Mouse (Mus musculus) lung, postnatal 0 days (tissue): ENCODE data around the gene Dnajc7. TPM values are rescaled to one million over a fixed set of nuclear protein-coding genes. Genes with fewer than 3 reads are reported as not detected.
"Not testable (repeated sequence)": the region's sequence is repeated elsewhere in the genome, so short reads cannot be mapped to it uniquely, and the experiment has no call there.

Experiments
- ATAC-seq: fragments of 200-750 bp; cut with Nextera tagmentation; 2 replicates; pipeline ENCODE4 v1.8.0; 2017; ENCODE audit warnings: moderate library complexity
- DNase-seq: peaks from one replicate; pipeline ENCODE4 v3.0.0-alpha.2; 2016; ENCODE audit warnings: low spot score
- H3K27ac ChIP-seq: fragments of 300-500 bp; sonication (generic); 2 replicates; pipeline ENCODE4 v1.5.1; 2014; ENCODE audit warnings: antibody characterized with exemption, mild to moderate bottlenecking, low read length, mixed read lengths
- H3K27me3 ChIP-seq: fragments of 300-500 bp; sonication (generic); replicated peaks from 2 replicates; pipeline ENCODE4 v1.6.1; 2014; ENCODE audit warnings: low read length, mixed read lengths; ENCODE audit not compliant: insufficient read depth
- H3K36me3 ChIP-seq: fragments of 300-500 bp; sonication (generic); 2 replicates; pipeline ENCODE4 v1.6.1; 2014; ENCODE audit warnings: low read length, mixed read lengths; ENCODE audit not compliant: insufficient read depth
- H3K4me1 ChIP-seq: fragments of 300-500 bp; sonication (generic); 2 replicates; pipeline ENCODE4 v1.6.1; 2014; ENCODE audit warnings: antibody characterized with exemption, low read depth, low read length, mixed read lengths; ENCODE audit not compliant: insufficient read depth
- H3K4me2 ChIP-seq: fragments of 300-500 bp; sonication (generic); replicated peaks from 2 replicates; pipeline ENCODE4 v1.6.1; 2014; ENCODE audit warnings: low read depth, mild to moderate bottlenecking, low read length, moderate library complexity, mixed read lengths
- H3K4me3 ChIP-seq: fragments of 300-500 bp; sonication (generic); 2 replicates; pipeline ENCODE4 v1.5.1; 2014; ENCODE audit warnings: low read depth, low read length
- H3K9ac ChIP-seq: fragments of 300-500 bp; sonication (generic); replicated peaks from 2 replicates; pipeline ENCODE4 v1.6.1; 2014; ENCODE audit warnings: low read depth, mild to moderate bottlenecking
- H3K9me3 ChIP-seq: fragments of 300-500 bp; sonication (generic); 2 replicates; pipeline ENCODE4 v1.6.1; 2016; ENCODE audit warnings: low read length, mixed read lengths
- CTCF ChIP-seq: IDR thresholded peaks from 2 replicates; pipeline ENCODE4 v1.5.1; 2016; ENCODE audit warnings: antibody characterized with exemption, mild to moderate bottlenecking
- EP300 ChIP-seq: IDR thresholded peaks from 2 replicates; pipeline ENCODE4 v1.6.1; 2016; ENCODE audit warnings: antibody characterized with exemption, mild to moderate bottlenecking, control low read depth
- WGBS: fragments of 180-500 bp; shearing (Covaris S2); extraction: QIAGEN DNeasy Blood & Tissue Kit; methylation state at CpG from one replicate; pipeline ENCODE4 v1.1.7; 2014; 5-methylcytosine and 5-hydroxymethylcytosine counted together
- polyA plus RNA-seq: library from polyadenylated mRNA; unstranded; fragments of >200 nt; fragmentation: Nextera tagmentation; extraction: Ambion mirVana; gene quantifications from 2 replicates; pipeline ENCODE4 v1.2.1, GENCODE M21; 2015

The Dnajc7 gene
- polyA plus RNA-seq, 1 experiment from 2014 or later, result 99.1 TPM

DNA sequence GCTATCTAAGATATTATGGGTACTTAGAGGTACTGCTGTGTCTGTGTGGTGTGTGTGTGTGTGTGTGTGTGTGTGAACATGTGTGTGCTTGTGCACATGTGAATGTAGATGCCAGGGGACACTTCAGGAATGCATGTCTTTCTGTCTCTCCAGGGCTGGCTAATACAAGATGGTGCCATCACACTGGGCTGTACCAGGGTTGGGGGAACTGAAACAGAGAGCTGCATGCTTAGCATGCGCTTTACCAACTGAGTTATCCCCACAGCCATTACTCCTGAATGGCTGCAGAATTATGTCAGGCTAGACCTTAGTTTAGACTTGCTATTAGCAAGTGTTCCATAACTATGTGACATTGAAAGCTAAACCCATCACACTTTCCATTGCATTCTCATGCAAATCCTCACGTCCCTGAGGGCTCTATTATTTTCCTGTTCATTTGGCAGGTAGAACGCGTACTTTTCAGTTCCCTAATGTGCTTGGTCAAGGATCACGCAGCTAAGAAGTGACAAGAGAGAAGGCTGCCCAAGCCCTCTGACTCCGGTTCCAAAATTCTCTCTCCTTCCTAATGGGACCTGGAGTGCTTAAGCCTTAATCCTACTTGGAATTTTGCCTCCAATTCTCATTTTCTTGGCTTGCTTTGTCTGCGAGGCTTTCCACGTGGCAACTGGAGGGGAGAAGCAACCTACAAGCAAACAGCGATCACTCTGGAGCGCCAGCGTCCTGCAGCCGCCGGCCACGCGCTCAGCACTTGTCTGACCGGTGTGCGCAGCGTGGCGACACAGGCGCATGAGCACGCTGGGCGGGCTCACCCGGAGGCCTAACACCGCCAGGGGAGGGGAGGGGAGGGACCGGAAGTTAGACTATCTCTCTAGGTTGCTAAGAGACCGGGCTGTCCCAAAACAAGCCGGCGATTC is 74.9 kb downstream of the Dnajc7 start, which contains the start of gene Ttc25:
Ttc25 (plus strand) TSS at position 776 of the 914 bp plus-strand sequence.
- ATAC-seq, result peak; percentile 100
- H3K36me3 ChIP-seq, result no peaks in the 10 kb centered on the region
- H3K4me3 ChIP-seq, result peak within 1 kb of the TSS; percentile 39
- 6% methylated on average over 28 of the region's 28 CpGs for WGBS
- TF ChIP-seq CTCF, result peak; percentile 50
- TF ChIP-seq EP300, result no peak
- DNase-seq, result peak; percentile 98
- no peaks in the 10 kb centered on the region for H3K27me3 ChIP-seq
- H3K9ac ChIP-seq, result no peak within 1 kb of the TSS
- H3K27ac ChIP-seq, result peak within 1 kb of the TSS; percentile 62; the same call in 1 of the 2 replicates
- peak within 1 kb of the TSS; percentile 61 for H3K4me2 ChIP-seq
- H3K9me3 ChIP-seq, result no peaks in the 10 kb centered on the region
- H3K4me1 ChIP-seq, result peaks cover 5% of the 10 kb centered on the region

DNA sequence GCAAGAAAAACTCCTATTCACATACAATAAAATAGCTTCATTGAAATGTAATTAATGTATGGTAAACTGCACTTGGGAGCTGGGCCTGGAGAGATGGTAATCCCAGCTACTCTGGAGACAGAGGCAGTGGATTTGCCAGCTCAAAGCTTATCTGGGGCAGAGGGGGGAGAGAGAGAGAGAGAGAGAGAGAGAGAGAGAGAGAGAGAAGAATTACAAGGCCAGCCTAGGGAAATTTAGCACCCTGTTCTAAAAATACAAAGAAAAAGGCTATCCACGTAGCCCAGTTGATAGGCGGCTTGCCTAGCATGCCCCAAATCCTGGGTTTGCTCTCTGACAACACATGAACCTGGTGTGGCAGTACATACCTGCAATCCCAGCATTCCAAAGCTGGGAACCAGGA is 78.4 kb downstream of the Dnajc7 start:
- H3K27me3 ChIP-seq, result no peaks in the 10 kb centered on the region
- 87% methylated on average over 2 of the region's 2 CpGs for WGBS
- H3K9ac ChIP-seq, result no peak overlapping the region
- H3K9me3 ChIP-seq, result no peaks in the 10 kb centered on the region
- DNase-seq (no peak), ATAC-seq (no peak)
- no peaks in the 10 kb centered on the region for H3K36me3 ChIP-seq
- no peak overlapping the region for H3K4me3 ChIP-seq
- TF ChIP-seq CTCF, result no peak
- no peak for TF ChIP-seq EP300
- H3K4me1 ChIP-seq, result peaks cover 5% of the 10 kb centered on the region
- no peak overlapping the region for H3K27ac ChIP-seq
- H3K4me2 ChIP-seq, result no peak overlapping the region

DNA sequence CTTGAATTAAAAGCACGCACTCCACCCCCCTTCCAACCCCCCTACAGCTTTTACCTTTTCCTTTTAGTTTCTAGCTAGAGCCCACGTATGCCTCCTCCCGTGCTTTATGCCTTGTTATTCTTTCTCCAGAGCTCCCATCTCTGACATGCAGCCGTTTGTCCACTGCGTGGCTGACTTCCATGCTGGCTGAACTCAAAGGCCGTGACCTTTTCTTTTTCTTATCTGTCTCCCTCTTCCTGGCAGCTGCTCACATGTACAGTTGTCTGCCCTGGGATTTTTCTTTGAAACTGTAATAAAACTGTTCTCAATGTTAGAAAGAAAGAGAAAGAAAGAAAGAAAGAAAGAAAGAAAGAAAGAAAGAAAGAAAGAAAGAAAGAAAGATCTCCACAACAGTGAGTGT is 79.0 kb downstream of the Dnajc7 start:
- no peak overlapping the region for H3K4me2 ChIP-seq
- H3K36me3 ChIP-seq, result no peaks in the 10 kb centered on the region
- no peaks in the 10 kb centered on the region for H3K9me3 ChIP-seq
- no peak for TF ChIP-seq EP300
- TF ChIP-seq CTCF, result no peak
- ATAC-seq (no peak), DNase-seq (no peak)
- H3K27me3 ChIP-seq, result no peaks in the 10 kb centered on the region
- H3K9ac ChIP-seq, result no peak overlapping the region
- no peak overlapping the region for H3K27ac ChIP-seq
- peaks cover 5% of the 10 kb centered on the region for H3K4me1 ChIP-seq
- 24% methylated on average over 6 of the region's 6 CpGs for WGBS
- no peak overlapping the region for H3K4me3 ChIP-seq

DNA sequence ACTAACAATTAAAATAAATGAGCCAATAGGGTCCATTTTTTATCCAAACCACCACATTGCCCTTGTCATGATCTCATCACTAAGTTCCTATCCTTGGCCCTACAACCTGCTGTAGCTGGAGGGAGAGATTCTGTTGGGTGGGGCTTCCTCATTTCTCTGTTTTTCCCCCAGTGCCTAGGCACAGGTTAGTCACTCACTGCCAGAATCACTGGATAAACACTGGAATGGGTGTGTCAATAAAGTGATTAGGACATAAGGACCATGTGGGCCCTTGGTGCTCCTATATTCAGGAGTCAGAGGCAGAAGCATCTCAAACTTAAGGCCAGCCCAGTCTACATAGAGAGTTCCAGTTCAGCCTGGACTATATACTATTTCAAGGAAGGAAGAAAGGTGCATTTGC is 83.5 kb downstream of the Dnajc7 start:
- H3K27ac ChIP-seq, result no peak overlapping the region
- ATAC-seq (no peak), DNase-seq (no peak)
- H3K4me2 ChIP-seq, result no peak overlapping the region
- no peaks in the 10 kb centered on the region for H3K36me3 ChIP-seq
- no peak overlapping the region for H3K4me3 ChIP-seq
- H3K4me1 ChIP-seq, result no peaks in the 10 kb centered on the region
- H3K27me3 ChIP-seq, result no peaks in the 10 kb centered on the region
- no peaks in the 10 kb centered on the region for H3K9me3 ChIP-seq
- TF ChIP-seq EP300 (no peak), CTCF (no peak)
- H3K9ac ChIP-seq, result no peak overlapping the region

DNA sequence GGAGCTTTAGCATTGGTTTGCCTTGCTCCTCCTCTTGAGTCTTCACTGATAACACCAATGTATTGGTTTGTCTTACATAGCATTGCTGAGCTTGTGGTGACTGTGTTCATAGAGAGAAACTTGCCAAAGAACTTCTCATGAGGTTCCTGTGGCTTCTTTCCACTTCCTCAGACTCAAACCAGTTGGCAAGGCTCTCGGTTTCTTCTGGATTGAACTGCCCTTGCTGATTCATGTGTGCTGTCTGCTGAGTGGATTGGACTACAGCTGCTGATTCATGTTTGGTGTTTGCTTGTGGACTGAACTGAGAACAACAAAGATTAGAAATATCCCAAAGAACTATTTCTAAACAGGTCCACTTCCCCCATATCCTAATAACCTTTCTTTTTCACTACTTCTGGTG is 84.0 kb downstream of the Dnajc7 start:
- no peaks in the 10 kb centered on the region for H3K4me1 ChIP-seq
- no peak overlapping the region for H3K27ac ChIP-seq
- H3K9ac ChIP-seq, result no peak overlapping the region
- WGBS, result 70% methylated on average over 1 of the region's 1 CpGs
- ATAC-seq (no peak), DNase-seq (no peak)
- no peaks in the 10 kb centered on the region for H3K36me3 ChIP-seq
- no peaks in the 10 kb centered on the region for H3K27me3 ChIP-seq
- H3K4me3 ChIP-seq, result no peak overlapping the region
- H3K9me3 ChIP-seq, result no peaks in the 10 kb centered on the region
- H3K4me2 ChIP-seq, result no peak overlapping the region
- TF ChIP-seq EP300 (no peak), CTCF (no peak)

DNA sequence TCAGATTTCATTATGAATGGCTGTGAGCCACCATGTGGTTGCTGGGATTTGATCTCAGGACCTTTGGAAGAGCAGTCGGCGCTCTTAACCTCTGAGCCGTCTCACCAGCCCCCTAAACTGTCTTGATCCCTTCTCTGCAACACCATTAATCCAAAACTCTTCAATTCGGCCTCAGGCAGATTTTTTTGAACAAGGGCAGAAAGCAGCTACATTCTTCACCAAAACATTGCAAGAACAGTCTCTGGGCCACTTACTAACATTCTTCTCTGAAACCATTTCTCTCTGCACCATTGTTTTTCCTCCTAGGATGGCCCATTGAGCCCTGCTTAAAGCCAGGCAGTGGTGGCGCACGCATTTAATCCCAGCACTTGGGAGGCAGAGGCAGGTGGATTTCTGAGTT is 85.1 kb downstream of the Dnajc7 start:
- WGBS, result 82% methylated on average over 6 of the region's 6 CpGs
- not testable (repeated sequence) for H3K4me1 ChIP-seq, H3K9ac ChIP-seq, DNase-seq, H3K9me3 ChIP-seq, H3K4me3 ChIP-seq, H3K27me3 ChIP-seq, H3K36me3 ChIP-seq, ATAC-seq, H3K27ac ChIP-seq, H3K4me2 ChIP-seq

DNA sequence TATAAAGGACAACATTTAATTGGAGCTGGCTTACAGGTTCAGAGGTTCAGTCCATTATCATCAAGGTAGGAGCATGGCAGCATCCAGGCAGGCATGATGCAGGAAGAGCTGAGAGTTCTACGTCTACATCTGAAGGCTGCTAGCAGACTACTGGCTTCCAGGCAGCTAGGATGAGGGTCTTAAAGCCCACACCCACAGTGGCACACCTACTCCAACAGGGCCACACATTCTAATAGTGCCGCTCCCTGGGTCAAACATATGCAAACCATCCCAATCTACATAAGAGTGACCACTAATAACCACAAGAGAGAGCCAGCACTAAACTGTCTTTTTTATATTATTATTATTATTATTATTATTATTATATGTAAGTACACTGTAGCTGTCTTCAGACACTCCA is 85.6 kb downstream of the Dnajc7 start:
- not testable (repeated sequence) for H3K4me2 ChIP-seq, ATAC-seq, H3K27ac ChIP-seq, H3K9me3 ChIP-seq, H3K27me3 ChIP-seq, H3K4me1 ChIP-seq, H3K36me3 ChIP-seq, DNase-seq, H3K9ac ChIP-seq, H3K4me3 ChIP-seq
- 83% methylated on average over 2 of the region's 2 CpGs for WGBS
